Mouse (Mus musculus): ENCODE measurements around the gene Bik.

GRCm38 (mm10) chr15:83571636-83572035 is 45.0 kb downstream of the Bik start:
- no peak for TF ChIP-seq CTCF (IDR thresholded peaks at IDR 0.05; ENCODE audit: insufficient read depth, low read length)
- TF ChIP-seq POLR2A (IDR thresholded peaks at IDR 0.05; ENCODE audit: borderline replicate concordance, extremely low read depth, low read depth, low read length), result no peak

Data from lung, adult 2 months (tissue).